Mouse (Mus musculus): ENCODE data around the gene Arl5c.

- TF ChIP-seq CTCF (conservative IDR thresholded peaks at IDR 0.05; ENCODE audit: low read length) (no peak), NANOG (IDR thresholded peaks at IDR 0.05; ENCODE audit: borderline replicate concordance, low read length) (no peak), POU5F1 (IDR thresholded peaks at IDR 0.05; ENCODE audit: borderline replicate concordance, low read length) (0 out of 2 replicates have a peak, but pooled peaks have one; percentile 10)
These were observed 25.7 kb upstream of the Arl5c start for GRCm38 (mm10) chr11:98021565-98022252.
